Mouse (Mus musculus) liver, embryonic 16.5 days (tissue): Measurements from ENCODE around the gene Mrap. TPM values are rescaled to one million over a fixed set of nuclear protein-coding genes. Genes with fewer than 3 reads are reported as not detected.
A peak's percentile ranks its signal among the peaks of the same experiment; 100 is the strongest.

Experiments
- ATAC-seq: fragments of 200-750 bp; cut with Nextera tagmentation; 2 replicates; pipeline ENCODE4 v1.8.0; 2017; ENCODE audit warnings: low read depth, mild to moderate bottlenecking, moderate number of reproducible peaks, moderate library complexity
- H3K27ac ChIP-seq: fragments of 300-500 bp; sonication (generic); 2 replicates; pipeline ENCODE4 v1.5.1; 2014; ENCODE audit warnings: mild to moderate bottlenecking, low read length
- H3K27me3 ChIP-seq: fragments of 300-500 bp; sonication (generic); 2 replicates; pipeline ENCODE4 v1.6.1; 2014; ENCODE audit warnings: low read depth, low read length, mixed read lengths; ENCODE audit not compliant: control insufficient read depth, insufficient read depth
- H3K36me3 ChIP-seq: fragments of 300-500 bp; sonication (generic); 2 replicates; pipeline ENCODE4 v1.6.1; 2014; ENCODE audit warnings: mild to moderate bottlenecking; ENCODE audit not compliant: control insufficient read depth, insufficient read depth
- H3K4me1 ChIP-seq: fragments of 300-500 bp; sonication (generic); 2 replicates; pipeline ENCODE4 v1.6.1; 2014; ENCODE audit warnings: low read depth, low read length, mixed read lengths; ENCODE audit not compliant: control insufficient read depth
- H3K4me2 ChIP-seq: fragments of 300-500 bp; sonication (generic); 2 replicates; pipeline ENCODE4 v1.6.1; 2014; ENCODE audit warnings: low read depth, low read length, mixed read lengths
- H3K4me3 ChIP-seq: fragments of 300-500 bp; sonication (generic); 2 replicates; pipeline ENCODE4 v1.5.1; 2014; ENCODE audit warnings: low read depth, mild to moderate bottlenecking, low read length
- H3K9ac ChIP-seq: fragments of 300-500 bp; sonication (generic); 2 replicates; pipeline ENCODE4 v1.6.1; 2014; ENCODE audit warnings: low read depth, low read length
- H3K9me3 ChIP-seq: fragments of 300-500 bp; sonication (generic); replicated peaks from 2 replicates; pipeline ENCODE4 v1.6.1; 2016; ENCODE audit warnings: low read length; ENCODE audit not compliant: control insufficient read depth
- WGBS: fragments of 180-500 bp; shearing (Covaris S2); extraction: QIAGEN DNeasy Blood & Tissue Kit; methylation state at CpG from one replicate; pipeline ENCODE4 v1.1.7; 2014; ENCODE audit not compliant: insufficient replicate concordance; 5-methylcytosine and 5-hydroxymethylcytosine counted together
- polyA plus RNA-seq: library from polyadenylated mRNA; unstranded; fragments of >200 nt; fragmentation: Nextera tagmentation; extraction: Ambion mirVana; gene quantifications from 2 replicates; pipeline ENCODE4 v1.2.1, GENCODE M21; 2015

Gene Mrap
- 24.2 and 25.0 TPM in 2 replicates for polyA plus RNA-seq

DNA sequence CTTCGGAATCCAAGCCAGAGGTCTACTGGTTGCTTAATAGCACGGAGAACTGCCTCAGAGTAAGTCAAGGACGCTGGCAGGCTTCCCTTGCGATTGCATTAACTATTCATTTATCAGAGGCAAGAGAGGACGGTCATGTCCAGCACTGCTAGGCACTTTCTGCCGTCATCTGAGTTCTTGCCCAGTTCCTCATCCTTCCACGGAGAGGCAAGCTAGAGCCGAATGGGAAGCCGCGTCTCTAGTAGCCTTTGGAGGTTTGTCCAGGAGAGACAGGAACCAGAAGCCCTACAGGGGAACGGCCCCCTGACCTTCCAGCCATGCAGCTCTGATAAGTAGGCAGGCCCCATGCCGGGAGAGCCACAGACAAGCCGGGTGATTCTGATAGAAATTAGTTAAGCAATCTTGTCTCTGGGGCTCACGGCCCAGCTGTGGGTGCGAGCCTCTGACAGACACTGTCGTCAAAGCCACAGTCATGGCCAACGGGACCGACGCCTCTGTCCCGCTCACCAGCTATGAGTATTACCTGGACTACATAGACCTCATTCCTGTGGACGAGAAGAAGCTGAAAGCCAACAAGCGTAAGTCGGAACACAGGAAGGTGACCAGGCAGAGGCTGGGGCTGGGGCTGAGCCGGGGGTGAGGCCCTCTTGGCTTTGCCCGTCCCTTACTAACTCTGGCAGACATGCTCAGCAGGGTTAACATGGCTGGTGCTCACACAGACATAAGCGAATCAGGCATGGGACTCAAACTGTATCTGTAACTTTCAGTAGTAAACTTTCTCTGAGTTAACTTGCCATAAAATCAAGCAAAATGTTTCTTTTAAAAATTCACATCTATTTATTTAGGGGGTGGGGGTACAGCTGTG lies at the start of gene Mrap:
Gene Mrap, plus strand, starts transcription at position 116 of the 865 bp plus-strand sequence.
- Histone ChIP-seq H3K4me3 (peak within 1 kb of the TSS; percentile 62), H3K4me2 (peak within 1 kb of the TSS; percentile 60), H3K9me3 (no peaks in the 10 kb centered on the region), H3K4me1 (peaks cover 30% of the 10 kb centered on the region), H3K27ac (peak within 1 kb of the TSS; percentile 76), H3K9ac (peak within 1 kb of the TSS; percentile 64), H3K36me3 (no peaks in the 10 kb centered on the region), H3K27me3 (no peaks in the 10 kb centered on the region)
- peak; percentile 84 for ATAC-seq
- WGBS: 40% methylated on average over 26 of the region's 26 CpGs

DNA sequence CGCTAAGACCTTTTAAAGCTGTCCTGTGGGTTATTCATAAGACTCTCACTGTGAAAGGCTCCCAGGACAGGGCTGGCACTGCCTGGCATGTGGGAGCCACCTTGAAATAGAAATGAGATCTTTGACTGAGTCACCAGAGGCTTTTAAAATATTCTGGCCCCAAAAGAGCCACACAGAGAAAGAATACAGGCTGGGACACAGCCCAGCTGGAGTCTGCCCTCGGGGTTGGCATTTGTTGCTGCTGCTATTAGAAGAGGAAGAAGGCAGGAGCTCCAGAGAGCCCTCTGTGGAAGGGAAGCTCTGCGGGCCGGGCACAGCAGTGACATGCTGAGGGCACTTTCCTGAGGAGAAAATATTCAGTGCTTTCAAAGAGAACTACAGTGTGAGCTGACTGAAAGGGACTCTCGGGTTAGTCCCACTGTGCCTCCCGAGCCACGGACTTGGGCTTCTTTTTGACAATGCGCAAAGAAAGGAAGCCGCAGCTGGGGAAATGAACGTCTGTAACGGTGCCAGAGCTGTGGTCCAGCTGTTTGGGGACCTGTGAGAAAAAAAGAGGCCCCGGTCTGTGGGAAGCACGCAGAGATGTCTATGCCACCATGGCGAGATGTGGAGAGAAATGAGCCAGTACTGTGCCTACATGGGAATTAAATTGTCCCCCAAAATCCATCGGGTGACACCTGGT lies 45.2 kb upstream of the Mrap start:
- Histone ChIP-seq H3K27me3 (no peaks in the 10 kb centered on the region), H3K27ac (no peak overlapping the region), H3K9me3 (no peaks in the 10 kb centered on the region), H3K9ac (no peak overlapping the region), H3K4me3 (no peak overlapping the region), H3K4me1 (no peaks in the 10 kb centered on the region), H3K4me2 (no peak overlapping the region), H3K36me3 (no peaks in the 10 kb centered on the region)
- 66% methylated on average over 15 of the region's 15 CpGs for WGBS
- no peak for ATAC-seq

DNA sequence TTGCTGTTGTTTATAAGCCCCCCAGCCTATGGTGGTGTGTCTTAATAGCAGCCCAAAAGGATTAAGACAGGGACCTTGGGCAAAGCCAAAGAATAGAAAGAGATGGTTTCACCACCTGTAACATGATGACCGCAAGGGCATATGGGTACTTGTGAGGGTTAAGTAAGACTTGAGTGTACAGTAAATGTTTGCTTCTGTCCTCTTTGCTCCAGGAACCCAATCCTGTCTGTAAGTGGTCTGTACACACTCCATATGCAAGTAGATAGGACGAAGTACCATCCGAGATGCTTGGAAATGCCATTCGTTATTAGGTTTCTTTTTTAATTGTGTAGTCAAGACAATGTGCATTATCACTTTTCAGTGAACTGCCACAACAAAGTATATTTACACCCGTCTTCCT lies 44.4 kb upstream of the Mrap start:
- H3K4me3 ChIP-seq: no peak overlapping the region
- H3K36me3 ChIP-seq: no peaks in the 10 kb centered on the region
- no peak overlapping the region for H3K27ac ChIP-seq
- no peak overlapping the region for H3K4me2 ChIP-seq
- H3K9me3 ChIP-seq: no peaks in the 10 kb centered on the region
- WGBS: 65% methylated on average over 5 of the region's 5 CpGs
- H3K9ac ChIP-seq: no peak overlapping the region
- H3K27me3 ChIP-seq: no peaks in the 10 kb centered on the region
- H3K4me1 ChIP-seq: no peaks in the 10 kb centered on the region
- ATAC-seq: no peak

DNA sequence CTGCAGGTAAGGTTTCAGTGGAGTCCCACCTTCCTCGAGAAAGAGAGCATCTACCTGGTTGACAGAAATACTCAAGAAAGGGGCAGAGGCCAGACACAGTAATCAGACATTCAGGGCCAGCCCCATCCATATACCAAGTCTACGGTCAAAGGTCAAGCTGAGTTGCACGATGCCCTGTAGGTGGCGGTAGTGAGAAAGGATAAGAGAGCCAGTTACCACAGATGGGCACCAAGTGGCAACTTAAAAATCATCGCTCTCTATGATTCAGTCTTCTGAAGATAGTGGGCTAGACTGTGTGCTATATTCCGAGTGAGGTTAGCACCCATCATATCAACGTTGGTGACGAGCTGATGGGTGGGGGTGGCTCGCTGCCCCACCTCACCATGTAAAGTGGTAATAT lies 43.3 kb upstream of the Mrap start:
- no peaks in the 10 kb centered on the region for H3K27me3 ChIP-seq
- H3K4me3 ChIP-seq: no peak overlapping the region
- H3K9me3 ChIP-seq: no peaks in the 10 kb centered on the region
- H3K9ac ChIP-seq: no peak overlapping the region
- no peak overlapping the region for H3K4me2 ChIP-seq
- 53% methylated on average over 9 of the region's 9 CpGs for WGBS
- ATAC-seq: no peak
- H3K27ac ChIP-seq: no peak overlapping the region
- H3K4me1 ChIP-seq: no peaks in the 10 kb centered on the region
- H3K36me3 ChIP-seq: no peaks in the 10 kb centered on the region

DNA sequence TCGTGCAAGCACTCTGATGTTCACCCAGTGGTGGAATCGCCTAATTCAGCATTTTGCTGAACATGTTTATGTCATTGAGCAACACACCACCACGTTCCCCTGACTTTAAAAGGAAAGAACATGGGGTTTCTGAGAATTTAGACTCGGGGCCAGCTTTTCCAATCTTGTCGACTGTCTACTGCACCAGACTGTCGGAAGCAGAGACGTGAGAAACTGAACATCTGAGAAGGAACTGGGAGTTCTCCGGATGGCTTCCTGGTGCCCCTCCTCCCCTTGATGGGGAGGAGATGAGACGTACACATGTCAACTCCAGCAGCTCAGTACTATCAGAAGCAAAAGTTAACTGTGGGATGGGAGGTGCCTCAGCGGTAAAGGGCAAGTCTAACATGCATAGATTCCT lies 42.9 kb upstream of the Mrap start:
- ATAC-seq: no peak
- H3K27ac ChIP-seq: no peak overlapping the region
- H3K9me3 ChIP-seq: no peaks in the 10 kb centered on the region

DNA sequence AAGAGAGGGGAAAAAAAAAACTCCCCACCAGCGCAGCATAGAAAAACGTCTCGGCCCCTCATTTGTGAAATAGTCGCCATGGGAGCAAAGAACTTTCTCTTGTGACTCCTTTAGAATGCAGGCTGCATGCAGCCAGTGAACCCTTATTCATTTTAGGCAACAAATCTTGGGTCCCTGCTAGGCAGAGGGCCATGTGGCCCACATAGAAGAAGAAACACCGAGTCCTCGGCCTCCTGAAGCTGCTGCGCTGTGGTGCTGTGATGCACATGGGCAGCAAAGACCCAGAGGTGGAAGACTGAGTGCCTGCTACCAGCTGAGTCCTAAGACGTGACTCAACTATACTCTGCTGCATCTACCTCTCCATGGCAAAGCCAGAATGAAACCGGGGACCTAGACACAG lies 41.7 kb upstream of the Mrap start:
- Histone ChIP-seq H3K27ac (no peak overlapping the region), H3K4me1 (no peaks in the 10 kb centered on the region), H3K4me3 (no peak overlapping the region), H3K9ac (no peak overlapping the region), H3K27me3 (no peaks in the 10 kb centered on the region), H3K4me2 (no peak overlapping the region), H3K9me3 (no peaks in the 10 kb centered on the region), H3K36me3 (no peaks in the 10 kb centered on the region)
- 65% methylated on average over 9 of the region's 9 CpGs for WGBS
- ATAC-seq: no peak

More for the DNA sequence above, 42.9 kb upstream of the Mrap start:
- H3K4me2 ChIP-seq: no peak overlapping the region
- H3K27me3 ChIP-seq: no peaks in the 10 kb centered on the region
- H3K36me3 ChIP-seq: no peaks in the 10 kb centered on the region
- H3K4me3 ChIP-seq: no peak overlapping the region
- no peak overlapping the region for H3K9ac ChIP-seq
- WGBS: 64% methylated on average over 10 of the region's 10 CpGs
- H3K4me1 ChIP-seq: no peaks in the 10 kb centered on the region

DNA sequence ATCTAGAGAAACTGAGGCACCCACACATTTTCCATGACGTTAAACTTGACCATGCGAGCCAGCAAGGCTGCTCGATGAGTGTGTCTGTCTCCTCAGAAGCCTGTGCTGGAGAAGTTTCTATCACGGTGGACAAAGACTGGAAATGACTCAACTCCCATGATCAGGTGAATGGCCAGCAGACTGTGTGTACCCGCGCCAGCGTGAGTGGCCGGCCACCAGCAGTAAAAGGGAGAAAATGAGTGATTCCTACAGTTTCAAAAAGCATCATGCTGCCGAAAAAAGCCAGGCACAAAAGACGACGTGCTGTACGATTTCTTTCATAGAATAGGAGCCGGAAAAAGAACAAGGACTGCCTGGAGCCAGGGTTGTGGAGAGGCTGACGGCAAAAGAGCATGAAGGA lies 38.6 kb upstream of the Mrap start:
- Histone ChIP-seq H3K4me1 (no peaks in the 10 kb centered on the region), H3K4me3 (no peak overlapping the region), H3K9ac (no peak overlapping the region), H3K27ac (no peak overlapping the region), H3K4me2 (no peak overlapping the region), H3K27me3 (no peaks in the 10 kb centered on the region), H3K36me3 (no peaks in the 10 kb centered on the region), H3K9me3 (0 out of 2 replicates have a peak, but pooled peaks cover 2% of the 10 kb centered on the region)
- WGBS: 66% methylated on average over 14 of the region's 14 CpGs
- ATAC-seq: no peak

DNA sequence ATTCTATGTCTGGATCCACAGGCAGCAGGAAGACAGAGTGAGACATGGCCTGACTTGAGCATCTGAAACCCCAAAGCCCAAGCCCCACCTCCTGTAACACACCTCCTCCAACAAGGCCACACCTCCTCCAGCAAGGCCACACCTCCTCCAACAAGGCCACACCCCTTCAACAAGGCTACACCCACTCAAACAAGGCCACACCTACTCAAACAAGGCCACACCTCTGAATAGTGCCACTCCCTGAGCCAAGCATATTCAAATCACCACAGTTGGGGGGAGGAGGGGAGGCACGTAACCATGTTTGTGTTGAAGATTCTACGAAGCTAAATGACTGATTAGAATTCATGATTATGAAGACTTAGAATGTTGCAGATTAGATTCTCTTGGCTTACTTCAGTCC lies 36.5 kb upstream of the Mrap start:
- H3K9me3 ChIP-seq: 0 out of 2 replicates have a peak, but pooled peaks cover 2% of the 10 kb centered on the region
- no peak overlapping the region for H3K4me3 ChIP-seq
- no peak for ATAC-seq

DNA sequence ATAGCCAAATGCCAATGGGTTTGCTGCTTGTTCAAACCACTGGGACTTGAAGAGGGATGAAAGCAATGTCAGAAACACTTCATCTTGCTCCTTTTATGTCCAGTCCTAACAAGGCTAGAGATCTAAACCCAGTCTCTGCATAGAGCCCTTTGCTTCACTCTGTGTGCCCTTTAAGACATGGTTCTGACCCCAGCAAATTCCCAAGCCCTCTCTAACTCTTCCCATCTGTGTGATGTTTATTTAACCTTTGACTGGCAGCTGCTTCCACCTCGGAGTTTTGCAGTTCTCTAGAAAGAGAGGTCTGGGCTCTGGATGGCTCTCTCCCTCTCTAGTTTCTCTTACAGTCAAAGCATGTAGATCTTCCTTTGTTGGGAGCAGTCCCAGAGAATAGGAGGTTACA lies 34.4 kb upstream of the Mrap start:
- 0% methylated on average over 1 of the region's 1 CpGs for WGBS
- no peaks in the 10 kb centered on the region for H3K27me3 ChIP-seq
- H3K9ac ChIP-seq: no peak overlapping the region
- H3K9me3 ChIP-seq: 0 out of 2 replicates have a peak, but pooled peaks cover 2% of the 10 kb centered on the region
- H3K27ac ChIP-seq: no peak overlapping the region
- ATAC-seq: 0 out of 2 replicates have a peak, but pooled peaks have one; percentile 27
- no peak overlapping the region for H3K4me3 ChIP-seq
- no peaks in the 10 kb centered on the region for H3K36me3 ChIP-seq
- H3K4me2 ChIP-seq: no peak overlapping the region
- H3K4me1 ChIP-seq: no peaks in the 10 kb centered on the region

More for the DNA sequence above, 36.5 kb upstream of the Mrap start:
- WGBS: 79% methylated on average over 2 of the region's 2 CpGs
- no peaks in the 10 kb centered on the region for H3K27me3 ChIP-seq
- no peaks in the 10 kb centered on the region for H3K36me3 ChIP-seq
- no peaks in the 10 kb centered on the region for H3K4me1 ChIP-seq
- H3K27ac ChIP-seq: no peak overlapping the region
- no peak overlapping the region for H3K9ac ChIP-seq
- no peak overlapping the region for H3K4me2 ChIP-seq
